Mouse (Mus musculus): ENCODE results near the gene Rsad1.

- TF ChIP-seq POLR2A (IDR thresholded peaks at IDR 0.05; ENCODE audit: borderline replicate concordance, extremely low read depth, low read depth, low read length) (no peak), CTCF (IDR thresholded peaks at IDR 0.05; ENCODE audit: insufficient read depth, low read length) (no peak)
Observed at GRCm38 (mm10) chr11:94538733-94539292, 10.2 kb downstream of the Rsad1 start.
